8 mouse cellular contexts compared by ENCODE assay signal in genomic region chr6:39244066-39244465, GRCm38 (mm10). TPM values are rescaled to one million over a fixed set of nuclear protein-coding genes. Genes with fewer than 3 reads are reported as not detected.
DNase-seq lines count a peak whose midpoint lies in the region; ATAC-seq lines count a peak whose summit lies in the region.

No protein-coding gene starts in this region.

- no peaks in the 10 kb centered on the region for H3K36me3 ChIP-seq in kidney, embryonic 15.5 days
- H3K36me3 ChIP-seq in limb, embryonic 15.5 days = no peaks in the 10 kb centered on the region
- no peaks in the 10 kb centered on the region for H3K36me3 ChIP-seq in liver, embryonic 12.5 days

- no peak for DNase-seq in kidney, adult 9 months
- DNase-seq in NIH3T3 (ENCODE audit: low read depth) = peak; percentile 78
- DNase-seq in adrenal gland, postnatal 36 days = peak; percentile 85 to 87
- DNase-seq in layer of hippocampus, adult 9-11 months = no peak

- ATAC-seq in kidney, embryonic 15.5 days (replicated peaks; ENCODE audit: low FRiP score) = no peak
- ATAC-seq in limb, embryonic 15.5 days (ENCODE audit: insufficient number of reproducible peaks, low FRiP score, low TSS enrichment, low read depth) = no peak
- no peak for ATAC-seq in liver, embryonic 12.5 days
- no peak for ATAC-seq in CD4-positive, CD25-positive, alpha-beta regulatory T cell, adult 4 months

- peak overlapping the region; percentile 81; the same call in 1 of the 2 replicates for H3K27ac ChIP-seq in kidney, embryonic 15.5 days
- H3K27ac ChIP-seq in limb, embryonic 15.5 days = peak overlapping the region; percentile 89
- H3K27ac ChIP-seq in liver, embryonic 12.5 days = no peak overlapping the region

- no peak overlapping the region for H3K9ac ChIP-seq in kidney, embryonic 15.5 days
- H3K9ac ChIP-seq in limb, embryonic 15.5 days = no peak overlapping the region
- no peak overlapping the region for H3K9ac ChIP-seq in liver, embryonic 12.5 days

- no peaks in the 10 kb centered on the region for H3K27me3 ChIP-seq in kidney, embryonic 15.5 days
- no peaks in the 10 kb centered on the region for H3K27me3 ChIP-seq in limb, embryonic 15.5 days
- peaks cover 37% of the 10 kb centered on the region for H3K27me3 ChIP-seq in liver, embryonic 12.5 days (replicated peaks)

- 58% methylated on average over 9 of the region's 9 CpGs for WGBS in kidney, embryonic 15.5 days
- 28% methylated on average over 9 of the region's 9 CpGs for WGBS in limb, embryonic 15.5 days
- WGBS in liver, embryonic 12.5 days (ENCODE audit: insufficient replicate concordance) = 68% methylated on average over 9 of the region's 9 CpGs

- H3K4me3 ChIP-seq in kidney, embryonic 15.5 days (replicated peaks) = no peak overlapping the region
- H3K4me3 ChIP-seq in limb, embryonic 15.5 days = no peak overlapping the region
- no peak overlapping the region for H3K4me3 ChIP-seq in liver, embryonic 12.5 days

- H3K9me3 ChIP-seq in kidney, embryonic 15.5 days (replicated peaks) = no peaks in the 10 kb centered on the region
- no peaks in the 10 kb centered on the region for H3K9me3 ChIP-seq in limb, embryonic 15.5 days
- H3K9me3 ChIP-seq in liver, embryonic 12.5 days (replicated peaks) = no peaks in the 10 kb centered on the region

- peaks cover 31% of the 10 kb centered on the region for H3K4me1 ChIP-seq in kidney, embryonic 15.5 days
- peaks cover 30% of the 10 kb centered on the region for H3K4me1 ChIP-seq in limb, embryonic 15.5 days
- no peaks in the 10 kb centered on the region for H3K4me1 ChIP-seq in liver, embryonic 12.5 days

- peak overlapping the region; percentile 10; the same call in 1 of the 2 replicates for H3K4me2 ChIP-seq in kidney, embryonic 15.5 days
- peak overlapping the region; percentile 12; the same call in 1 of the 2 replicates for H3K4me2 ChIP-seq in limb, embryonic 15.5 days
- H3K4me2 ChIP-seq in liver, embryonic 12.5 days = no peak overlapping the region

RNA-seq across cellular contexts. Expression of gene Kdm7a, which starts 37.5 kb away (rescaled TPM):
- 6.4 and 6.7 TPM in 2 replicates for polyA plus RNA-seq in kidney, embryonic 15.5 days (2015; fragmentation: Nextera tagmentation; extraction: Ambion mirVana)
- 10 to 100 TPM; 17.4 to 21.2 TPM for total RNA-seq in adrenal gland, postnatal 36 days (2021)
- 6.1 and 7.1 TPM in 2 replicates for polyA plus RNA-seq in limb, embryonic 15.5 days (2015; fragmentation: Nextera tagmentation; extraction: Ambion mirVana)
- polyA plus RNA-seq in liver, embryonic 12.5 days (2016; fragmentation: Nextera tagmentation; extraction: Ambion mirVana) = 13.8 and 15.6 TPM in 2 replicates
- polyA plus RNA-seq in CD4-positive, CD25-positive, alpha-beta regulatory T cell, adult 4 months (2017; shearing (Covaris generic)) = 10 to 100 TPM; 10.2 to 13.6 TPM

Comparison
In these comparisons a context has a peak if more than half of its experiments do, and no peak if none do; other contexts are left out.
1. DNase-seq: peak in NIH3T3 (single experiment) and adrenal gland, postnatal 36 days (2 of 2); none in kidney, adult 9 months (single experiment) and layer of hippocampus, adult 9-11 months (single experiment).